Mouse (Mus musculus): ENCODE measurements around the gene Arhgef3. TPM values are rescaled to one million over a fixed set of nuclear protein-coding genes. Genes with fewer than 3 reads are reported as not detected.

Gene Arhgef3
- polyA plus RNA-seq, 1 experiment from 2014 or later, result 13.6 TPM

GRCm38 (mm10) chr14:27280201-27280890 lies 165.6 kb downstream of the Arhgef3 start:
- ATAC-seq (ENCODE audit: low FRiP score), result no peak
- H3K36me3 ChIP-seq, result no peaks in the 10 kb centered on the region
- no peaks in the 10 kb centered on the region for H3K9me3 ChIP-seq (replicated peaks)
- no peak overlapping the region for H3K4me3 ChIP-seq (replicated peaks)
- H3K4me1 ChIP-seq, result peaks cover 6% of the 10 kb centered on the region; the same call in 1 of the 2 replicates
- no peak overlapping the region for H3K9ac ChIP-seq (replicated peaks)
- no peak overlapping the region for H3K27ac ChIP-seq (replicated peaks)
- 85% methylated on average over 8 of the region's 8 CpGs for WGBS
- H3K27me3 ChIP-seq (replicated peaks), result no peaks in the 10 kb centered on the region
- no peak overlapping the region for H3K4me2 ChIP-seq

- no peak overlapping the region for H3K4me2 ChIP-seq
- H3K27me3 ChIP-seq (replicated peaks), result no peaks in the 10 kb centered on the region
- H3K36me3 ChIP-seq, result no peaks in the 10 kb centered on the region
- H3K9me3 ChIP-seq (replicated peaks), result no peaks in the 10 kb centered on the region
- no peak overlapping the region for H3K9ac ChIP-seq (replicated peaks)
- ATAC-seq (ENCODE audit: low FRiP score), result no peak
- H3K4me3 ChIP-seq (replicated peaks), result no peak overlapping the region
- no peak overlapping the region for H3K27ac ChIP-seq (replicated peaks)
- H3K4me1 ChIP-seq, result peaks cover 6% of the 10 kb centered on the region; the same call in 1 of the 2 replicates
Observed at GRCm38 (mm10) chr14:27283956-27284355, 169.3 kb downstream of the Arhgef3 start.

- Histone ChIP-seq H3K9me3 (replicated peaks) (no peaks in the 10 kb centered on the region), H3K4me2 (no peak overlapping the region), H3K9ac (replicated peaks) (no peak overlapping the region), H3K4me3 (replicated peaks) (no peak overlapping the region), H3K4me1 (peaks cover 6% of the 10 kb centered on the region; the same call in 1 of the 2 replicates), H3K27me3 (replicated peaks) (no peaks in the 10 kb centered on the region), H3K27ac (replicated peaks) (no peak overlapping the region), H3K36me3 (no peaks in the 10 kb centered on the region)
- WGBS, result 8% methylated on average over 4 of the region's 4 CpGs
- ATAC-seq (ENCODE audit: low FRiP score), result no peak
Observed at GRCm38 (mm10) chr14:27286202-27286601, 171.5 kb downstream of the Arhgef3 start.

GRCm38 (mm10) chr14:27289053-27289452 lies 174.4 kb downstream of the Arhgef3 start:
- 66% methylated on average over 5 of the region's 5 CpGs for WGBS

GRCm38 (mm10) chr14:27292101-27292500 lies 177.4 kb downstream of the Arhgef3 start:
- Histone ChIP-seq H3K9me3 (replicated peaks) (no peaks in the 10 kb centered on the region), H3K4me2 (no peak overlapping the region), H3K4me1 (no peaks in the 10 kb centered on the region), H3K4me3 (replicated peaks) (no peak overlapping the region), H3K9ac (replicated peaks) (no peak overlapping the region), H3K27ac (replicated peaks) (no peak overlapping the region), H3K36me3 (no peaks in the 10 kb centered on the region), H3K27me3 (replicated peaks) (no peaks in the 10 kb centered on the region)
- no peak for ATAC-seq (ENCODE audit: low FRiP score)
- WGBS, result 95% methylated on average over 6 of the region's 6 CpGs

More at GRCm38 (mm10) chr14:27289053-27289452, 174.4 kb downstream of the Arhgef3 start:
- ATAC-seq (ENCODE audit: low FRiP score), result no peak
- Histone ChIP-seq H3K36me3 (no peaks in the 10 kb centered on the region), H3K27me3 (replicated peaks) (no peaks in the 10 kb centered on the region), H3K4me2 (no peak overlapping the region), H3K9me3 (replicated peaks) (no peaks in the 10 kb centered on the region), H3K4me3 (replicated peaks) (no peak overlapping the region), H3K9ac (replicated peaks) (no peak overlapping the region), H3K27ac (replicated peaks) (no peak overlapping the region), H3K4me1 (no peaks in the 10 kb centered on the region)

GRCm38 (mm10) chr14:27295821-27296220 lies 181.1 kb downstream of the Arhgef3 start:
- no peak overlapping the region for H3K4me2 ChIP-seq
- WGBS, result 86% methylated on average over 7 of the region's 7 CpGs
- H3K4me3 ChIP-seq (replicated peaks), result no peak overlapping the region
- H3K9ac ChIP-seq (replicated peaks), result no peak overlapping the region
- H3K36me3 ChIP-seq, result no peaks in the 10 kb centered on the region
- no peaks in the 10 kb centered on the region for H3K27me3 ChIP-seq (replicated peaks)
- H3K27ac ChIP-seq (replicated peaks), result no peak overlapping the region
- H3K9me3 ChIP-seq (replicated peaks), result no peaks in the 10 kb centered on the region
- ATAC-seq (ENCODE audit: low FRiP score), result no peak
- H3K4me1 ChIP-seq, result no peaks in the 10 kb centered on the region

GRCm38 (mm10) chr14:27296987-27297386 lies 182.3 kb downstream of the Arhgef3 start:
- no peak for ATAC-seq (ENCODE audit: low FRiP score)
- Histone ChIP-seq H3K4me1 (no peaks in the 10 kb centered on the region), H3K9me3 (replicated peaks) (no peaks in the 10 kb centered on the region), H3K9ac (replicated peaks) (no peak overlapping the region), H3K27me3 (replicated peaks) (no peaks in the 10 kb centered on the region), H3K4me3 (replicated peaks) (no peak overlapping the region), H3K27ac (replicated peaks) (no peak overlapping the region), H3K36me3 (no peaks in the 10 kb centered on the region), H3K4me2 (no peak overlapping the region)
- 84% methylated on average over 5 of the region's 5 CpGs for WGBS

GRCm38 (mm10) chr14:27298875-27299274 lies 184.2 kb downstream of the Arhgef3 start:
- Histone ChIP-seq H3K36me3 (no peaks in the 10 kb centered on the region), H3K4me3 (replicated peaks) (no peak overlapping the region), H3K9ac (replicated peaks) (no peak overlapping the region), H3K27me3 (replicated peaks) (no peaks in the 10 kb centered on the region), H3K27ac (replicated peaks) (no peak overlapping the region), H3K4me2 (no peak overlapping the region), H3K4me1 (no peaks in the 10 kb centered on the region), H3K9me3 (replicated peaks) (no peaks in the 10 kb centered on the region)
- no peak for ATAC-seq (ENCODE audit: low FRiP score)
- WGBS, result 86% methylated on average over 2 of the region's 2 CpGs

GRCm38 (mm10) chr14:27299705-27300104 lies 185.0 kb downstream of the Arhgef3 start:
- Histone ChIP-seq H3K27ac (replicated peaks) (no peak overlapping the region), H3K36me3 (no peaks in the 10 kb centered on the region), H3K9ac (replicated peaks) (no peak overlapping the region), H3K4me3 (replicated peaks) (no peak overlapping the region), H3K9me3 (replicated peaks) (no peaks in the 10 kb centered on the region), H3K27me3 (replicated peaks) (no peaks in the 10 kb centered on the region), H3K4me1 (no peaks in the 10 kb centered on the region), H3K4me2 (no peak overlapping the region)
- WGBS, result 85% methylated on average over 4 of the region's 4 CpGs
- ATAC-seq (ENCODE audit: low FRiP score), result no peak

- no peak overlapping the region for H3K9ac ChIP-seq (replicated peaks)
- no peaks in the 10 kb centered on the region for H3K9me3 ChIP-seq (replicated peaks)
- H3K4me2 ChIP-seq, result no peak overlapping the region
- H3K4me1 ChIP-seq, result no peaks in the 10 kb centered on the region
- H3K36me3 ChIP-seq, result no peaks in the 10 kb centered on the region
- H3K4me3 ChIP-seq (replicated peaks), result no peak overlapping the region
- no peak overlapping the region for H3K27ac ChIP-seq (replicated peaks)
- no peak for ATAC-seq (ENCODE audit: low FRiP score)
- WGBS, result 80% methylated on average over 5 of the region's 5 CpGs
- H3K27me3 ChIP-seq (replicated peaks), result no peaks in the 10 kb centered on the region
Observed at GRCm38 (mm10) chr14:27301768-27302499, 187.2 kb downstream of the Arhgef3 start.

GRCm38 (mm10) chr14:27303294-27303693 lies 188.6 kb downstream of the Arhgef3 start:
- H3K4me3 ChIP-seq (replicated peaks), result no peak overlapping the region
- H3K4me2 ChIP-seq, result no peak overlapping the region
- H3K9me3 ChIP-seq (replicated peaks), result no peaks in the 10 kb centered on the region
- ATAC-seq (ENCODE audit: low FRiP score), result no peak
- no peaks in the 10 kb centered on the region for H3K4me1 ChIP-seq
- H3K27ac ChIP-seq (replicated peaks), result no peak overlapping the region
- H3K27me3 ChIP-seq (replicated peaks), result no peaks in the 10 kb centered on the region
- H3K9ac ChIP-seq (replicated peaks), result no peak overlapping the region
- 85% methylated on average over 4 of the region's 4 CpGs for WGBS
- no peaks in the 10 kb centered on the region for H3K36me3 ChIP-seq

GRCm38 (mm10) chr14:27304408-27304807 lies 189.7 kb downstream of the Arhgef3 start:
- Histone ChIP-seq H3K36me3 (no peaks in the 10 kb centered on the region), H3K4me2 (no peak overlapping the region), H3K4me3 (replicated peaks) (no peak overlapping the region), H3K4me1 (no peaks in the 10 kb centered on the region), H3K27ac (replicated peaks) (no peak overlapping the region), H3K9me3 (replicated peaks) (no peaks in the 10 kb centered on the region), H3K27me3 (replicated peaks) (no peaks in the 10 kb centered on the region), H3K9ac (replicated peaks) (no peak overlapping the region)
- ATAC-seq (ENCODE audit: low FRiP score), result no peak
- 72% methylated on average over 4 of the region's 4 CpGs for WGBS
